Mouse (Mus musculus): ENCODE measurements around the gene Hist1h3f.
"Not testable (repeated sequence)": the region's sequence is repeated elsewhere in the genome, so short reads cannot be mapped to it uniquely, and the experiment has no call there.

- TF ChIP-seq RAD21 (IDR thresholded peaks at IDR 0.05; ENCODE audit: low read depth, low read length); POLR2A (IDR thresholded peaks at IDR 0.05; ENCODE audit: control insufficient read depth in 1 of 2, insufficient read depth in 1 of 2, low read depth in 1 of 2, low read length in 2 of 2, poor library complexity in 1 of 2); EP300 (IDR thresholded peaks at IDR 0.05; ENCODE audit: low read depth in 1 of 2, low read length in 2 of 2); CTCF (IDR thresholded peaks at IDR 0.05 in 2 of 3, conservative IDR thresholded peaks at IDR 0.05 in 1 of 3; ENCODE audit: control insufficient read depth in 1 of 3, insufficient read depth in 1 of 3, low read depth in 2 of 3, low read length in 3 of 3, poor library complexity in 1 of 3, severe bottlenecking in 1 of 3): not testable (repeated sequence)
These were observed 4.0 kb upstream of the Hist1h3f start for GRCm38 (mm10) chr13:23539821-23540220.

Data from MEL (cell line).